Mouse (Mus musculus): ENCODE data around the gene L2hgdh. TPM values are rescaled to one million over a fixed set of nuclear protein-coding genes. Genes with fewer than 3 reads are reported as not detected.

The L2hgdh gene
- total RNA-seq (2021) = 10 to 100 TPM; 37.6 to 42.5 TPM
- long read RNA-seq, experiment 1, transcript L2hgdh-201 (10 exons, 3,340 nt) = major isoform, 94 of 110 reads
- long read RNA-seq, experiment 1, partial matches to known transcripts = 1 of 110 reads
- long read RNA-seq, experiment 1, other reads (novel, unspliced or antisense) = 15 of 110 reads
- long read RNA-seq, experiment 2, transcript L2hgdh-201 (10 exons, 3,340 nt) = major isoform, 59 of 79 reads
- long read RNA-seq, experiment 2, partial matches to known transcripts = 8 of 79 reads
- long read RNA-seq, experiment 2, other reads (novel, unspliced or antisense) = 12 of 79 reads

DNA sequence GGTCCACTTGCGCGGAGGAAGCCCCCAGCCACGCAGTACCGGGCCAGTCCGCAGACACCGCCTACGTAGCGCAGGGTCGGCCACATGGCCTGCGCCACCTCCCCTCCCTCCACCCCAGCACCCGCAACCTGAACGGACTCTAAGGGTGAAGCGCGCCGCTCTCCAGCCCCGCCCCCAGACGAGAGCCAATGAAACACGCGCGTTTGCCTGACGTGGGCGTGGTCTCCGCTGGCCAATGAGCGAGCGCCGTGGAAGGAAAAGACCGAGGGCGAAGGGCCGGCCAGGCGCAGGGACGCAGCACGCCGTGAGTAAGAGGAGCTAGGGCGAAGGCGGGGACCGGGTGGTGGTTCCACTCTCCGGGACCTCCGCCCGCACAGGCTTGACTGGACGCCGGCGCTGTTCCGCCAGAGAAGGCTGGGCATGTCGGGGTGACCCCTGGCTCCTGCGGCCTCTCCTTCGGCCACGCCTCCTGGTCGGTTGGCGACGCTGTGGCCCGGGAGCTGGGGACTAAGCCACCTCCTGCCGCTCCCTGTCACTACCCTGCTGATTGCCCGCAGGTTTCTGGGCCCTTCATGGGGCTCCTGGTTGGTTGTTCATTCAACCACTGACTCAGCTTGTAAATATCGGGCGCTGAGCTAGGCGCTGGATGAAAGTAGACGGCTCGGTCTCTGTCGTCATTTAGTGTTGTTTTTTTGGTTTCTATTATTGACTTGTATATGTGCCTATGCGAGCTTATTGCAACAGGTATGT is at the start of gene L2hgdh, which contains the start of gene Atp5s:
TSS of gene L2hgdh (minus strand) at position 163 of the 750 bp plus-strand sequence.
TSS of gene Atp5s (plus strand) at position 240 of the 750 bp plus-strand sequence.
- peak; percentile 98 for DNase-seq (ENCODE audit: low spot score)

DNA sequence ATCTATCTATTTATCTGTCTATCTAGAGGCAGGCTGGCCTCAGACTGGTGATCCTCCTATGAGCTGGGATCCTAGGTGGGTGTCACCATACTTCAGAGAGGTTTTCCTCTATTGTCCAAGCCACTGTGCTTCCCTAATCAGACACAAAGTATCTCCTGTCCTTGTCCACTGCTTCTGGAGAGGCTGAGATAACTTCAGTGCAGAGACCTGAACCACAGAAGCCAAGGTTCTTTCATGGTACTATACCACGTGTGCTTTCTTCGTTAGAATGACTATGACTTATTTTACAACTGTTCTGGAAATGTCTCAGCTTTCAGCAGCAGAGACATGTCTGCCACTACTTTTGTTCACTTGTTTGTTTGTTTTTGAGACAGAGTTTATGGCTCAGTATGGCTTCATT is 44.2 kb upstream of the L2hgdh start:
- no peak for DNase-seq (ENCODE audit: low spot score)

GRCm38 (mm10) chr12:69767476-69768258 is 43.0 kb upstream of the L2hgdh start:
- no peak for DNase-seq (ENCODE audit: low spot score)

DNA sequence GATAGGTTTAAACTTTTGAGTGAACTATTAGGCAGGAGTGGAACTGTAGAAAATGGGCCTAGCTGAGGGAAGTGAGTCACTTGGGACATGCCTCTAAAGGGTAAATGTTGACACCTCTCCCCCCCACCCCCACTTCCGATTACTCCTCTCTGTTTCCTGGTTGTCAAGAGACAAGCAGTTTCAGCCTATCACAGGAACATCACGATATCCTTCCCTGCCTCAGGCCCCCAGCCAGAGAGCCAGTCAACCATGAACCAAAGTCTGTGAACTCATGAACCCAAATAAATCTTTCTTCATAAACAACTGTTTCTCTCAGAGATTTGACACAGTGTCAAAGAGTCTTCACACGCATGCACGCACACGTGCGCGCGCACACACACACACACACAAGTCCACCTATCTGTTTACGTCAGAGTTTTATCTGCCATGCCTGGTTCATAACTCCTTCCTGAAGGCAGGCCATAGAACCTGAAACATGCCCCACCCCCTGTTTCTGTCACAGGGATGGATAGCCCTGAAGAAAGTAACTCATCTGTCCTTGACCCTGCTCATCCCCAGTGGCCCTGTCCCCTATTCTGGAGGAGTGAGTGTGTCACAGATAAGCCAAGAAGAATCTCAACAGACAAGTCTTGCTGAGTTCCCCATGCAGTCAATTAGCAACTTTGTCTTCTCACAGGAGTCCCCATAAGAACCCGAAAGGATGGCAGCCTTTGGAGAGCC is 41.7 kb upstream of the L2hgdh start:
- no peak for DNase-seq (ENCODE audit: low spot score)

DNA sequence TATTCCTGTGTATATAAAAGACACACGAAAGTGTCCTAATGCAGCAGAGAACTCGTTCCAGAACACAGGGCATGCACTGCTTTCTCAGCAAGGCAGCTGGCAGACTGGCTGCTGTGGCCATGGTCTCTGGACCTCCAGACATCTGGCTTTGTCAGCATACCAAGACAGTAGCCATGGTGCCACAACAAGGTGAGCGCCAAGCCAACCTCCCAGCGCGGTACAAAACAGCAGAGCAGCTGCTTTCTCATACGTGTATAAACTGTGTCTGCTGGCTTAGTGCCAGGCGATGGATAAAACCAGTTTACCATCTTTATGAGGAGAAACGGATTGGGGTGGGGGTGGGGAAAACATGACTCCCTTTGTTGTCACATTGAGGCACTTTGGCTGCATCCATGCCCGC is 40.9 kb upstream of the L2hgdh start:
- DNase-seq (ENCODE audit: low spot score) = no peak

GRCm38 (mm10) chr12:69761603-69762002 is 36.9 kb upstream of the L2hgdh start:
- DNase-seq (ENCODE audit: low spot score) = no peak

DNA sequence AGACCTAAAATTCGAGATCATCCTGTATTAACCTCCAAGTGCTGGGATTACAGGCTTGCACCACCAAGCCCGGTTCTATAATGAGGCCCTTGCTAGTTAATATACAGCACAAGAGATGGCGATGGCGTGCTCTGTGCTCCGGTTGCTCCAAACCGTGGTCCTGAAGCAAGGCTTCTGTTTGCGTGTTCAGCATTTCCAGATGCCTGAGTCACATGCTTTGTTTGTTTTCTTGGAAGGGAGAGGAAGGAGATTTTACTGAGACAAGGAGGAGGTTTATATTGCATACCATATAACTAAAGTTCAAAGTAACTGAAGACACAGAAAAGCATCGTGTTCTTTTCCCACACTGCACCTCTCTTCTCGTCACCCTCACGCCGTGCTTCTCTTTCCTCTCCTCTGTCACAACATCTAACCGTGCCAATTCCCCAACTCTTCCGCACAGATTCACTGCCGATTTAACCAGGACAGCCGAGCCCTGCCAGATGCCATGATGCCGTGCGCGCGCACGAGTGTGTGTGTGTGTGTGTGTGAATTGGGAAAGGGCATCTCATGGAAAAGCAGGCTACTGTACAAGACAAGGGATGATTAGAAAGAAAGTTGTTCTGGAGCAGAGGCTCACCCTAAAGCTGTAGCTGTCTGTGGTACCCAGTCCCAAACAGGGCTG is 36.2 kb upstream of the L2hgdh start:
- DNase-seq (ENCODE audit: low spot score) = no peak

GRCm38 (mm10) chr12:69760014-69760413 is 35.3 kb upstream of the L2hgdh start:
- DNase-seq (ENCODE audit: low spot score) = no peak

DNA sequence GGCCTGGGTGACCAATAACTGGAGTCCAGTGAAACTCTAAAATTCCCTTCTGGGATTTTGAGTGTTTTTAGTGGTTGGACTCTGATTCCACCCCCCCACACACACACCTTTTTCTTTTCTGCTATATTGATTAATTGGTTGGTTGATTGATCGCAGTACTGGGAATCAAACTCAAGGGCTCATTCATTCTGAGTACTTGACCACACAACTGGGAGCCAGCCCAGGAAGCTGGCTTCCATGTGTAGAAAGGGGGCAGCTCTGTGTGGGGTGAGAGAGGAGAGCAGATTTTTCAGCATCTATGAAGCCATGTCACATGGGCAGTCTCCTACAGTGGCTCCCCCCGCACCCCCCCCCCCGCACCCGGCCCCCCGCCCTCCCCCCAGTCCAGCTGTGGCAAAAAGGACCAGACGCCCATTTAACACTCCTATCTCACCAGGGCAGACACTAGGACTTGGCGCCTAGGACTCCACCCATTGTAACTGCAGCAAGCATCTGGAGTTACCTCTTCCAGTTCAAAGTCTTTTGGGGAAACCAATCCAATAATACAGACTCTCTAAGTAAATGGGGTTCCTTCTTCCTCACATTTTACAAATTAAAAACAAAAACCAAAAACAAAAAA is 34.7 kb upstream of the L2hgdh start:
- DNase-seq (ENCODE audit: low spot score) = no peak

GRCm38 (mm10) chr12:69758221-69759185 is 33.8 kb upstream of the L2hgdh start:
- DNase-seq (ENCODE audit: low spot score) = no peak

- peak; percentile 86 for DNase-seq (ENCODE audit: low spot score)
Observed at GRCm38 (mm10) chr12:69757418-69758141, 32.9 kb upstream of the L2hgdh start.

DNA sequence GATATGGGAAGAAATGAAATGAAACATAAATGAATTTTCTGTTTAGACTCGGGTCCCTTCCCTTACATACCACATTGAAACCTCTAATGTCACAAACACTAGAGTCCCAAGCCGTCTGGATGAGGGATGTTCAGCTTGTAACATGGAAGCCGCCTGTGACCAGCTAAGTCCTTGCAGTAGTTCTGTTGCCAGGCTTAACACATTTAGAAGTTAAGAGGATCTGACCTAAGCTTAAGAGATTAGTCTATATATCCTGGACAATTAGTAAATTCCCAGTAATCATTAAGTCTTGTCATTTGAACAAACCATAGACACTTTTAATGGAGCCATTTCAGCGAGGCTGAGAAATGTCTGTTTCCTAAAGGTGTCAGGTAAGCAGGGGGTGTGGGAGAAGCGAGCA is 31.3 kb upstream of the L2hgdh start:
- DNase-seq (ENCODE audit: low spot score) = no peak

- DNase-seq (ENCODE audit: low spot score) = no peak
Observed at GRCm38 (mm10) chr12:69753936-69754335, 29.3 kb upstream of the L2hgdh start.

GRCm38 (mm10) chr12:69751864-69752341 is 27.2 kb upstream of the L2hgdh start:
- DNase-seq (ENCODE audit: low spot score) = peak; percentile 10

- DNase-seq (ENCODE audit: low spot score) = no peak
Observed at GRCm38 (mm10) chr12:69744138-69744537, 19.5 kb upstream of the L2hgdh start.

DNA sequence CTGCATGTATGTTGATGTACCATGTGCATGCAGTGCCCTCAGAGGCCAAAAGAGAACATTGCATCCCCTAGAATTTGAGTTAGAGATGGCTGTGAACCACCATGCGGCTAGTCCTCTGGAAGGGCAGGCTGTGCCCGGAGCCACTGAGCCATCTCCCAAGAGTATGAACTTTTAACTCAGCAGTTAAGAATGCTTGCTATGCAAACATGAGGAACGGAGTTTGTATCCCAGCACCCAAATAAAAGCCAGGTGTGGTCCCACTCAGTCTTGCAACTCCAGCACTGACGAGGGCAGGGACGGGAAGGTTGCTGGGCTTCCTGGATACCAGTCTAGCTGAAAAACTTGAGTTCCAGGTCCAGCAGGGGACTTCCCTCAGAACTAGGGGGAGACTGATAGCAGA is 17.3 kb upstream of the L2hgdh start:
- no peak for DNase-seq (ENCODE audit: low spot score)

DNA sequence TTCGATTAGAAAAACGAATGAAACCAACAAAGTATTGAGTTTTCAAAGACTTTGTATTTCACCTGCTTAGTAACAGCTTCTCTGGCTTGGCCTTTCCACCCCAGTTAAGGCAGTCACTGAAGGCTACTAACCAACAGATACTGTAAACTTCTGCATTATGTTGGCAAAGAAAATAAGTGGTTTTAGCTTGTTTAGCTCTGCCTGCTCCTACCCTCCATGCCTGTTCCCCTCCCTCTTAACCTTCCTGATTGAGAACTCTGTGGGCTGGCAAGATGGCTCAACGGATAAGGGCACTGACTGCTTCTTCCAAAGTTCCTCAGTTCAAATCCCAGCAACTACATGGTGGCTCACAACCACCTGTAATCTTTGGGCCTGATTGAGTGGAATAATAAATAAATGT is 9.2 kb upstream of the L2hgdh start:
- no peak for DNase-seq (ENCODE audit: low spot score)

GRCm38 (mm10) chr12:69733518-69733917 is 8.8 kb upstream of the L2hgdh start:
- peak; percentile 34 for DNase-seq (ENCODE audit: low spot score)

Data from gastrocnemius, adult 18-20 months (tissue).